Mouse (Mus musculus) brown adipose tissue, adult 24 weeks (tissue): ENCODE results near the gene Morc4. TPM values are rescaled to one million over a fixed set of nuclear protein-coding genes. Genes with fewer than 3 reads are reported as not detected.

Experiments
- H3K27ac ChIP-seq: fragments of 200-500 bp; replicated peaks from 2 replicates; pipeline ENCODE4 v1.5.1; 2012; ENCODE audit warnings: low read depth, mild to moderate bottlenecking, low read length
- H3K4me1 ChIP-seq: fragments of 200-500 bp; 2 replicates; pipeline ENCODE4 v1.6.1; 2012; ENCODE audit warnings: low read length, mixed read lengths; ENCODE audit not compliant: control insufficient read depth, insufficient read depth, insufficient read length
- H3K4me3 ChIP-seq: fragments of 200-500 bp; 2 replicates; pipeline ENCODE4 v1.5.1; 2012; ENCODE audit warnings: low read depth, mild to moderate bottlenecking, low read length, moderate library complexity; ENCODE audit not compliant: insufficient read depth
- polyA plus RNA-seq: library from polyadenylated mRNA; stranded (reverse); fragments of >200 nt; gene quantifications from 2 replicates; pipeline ENCODE4 v1.2.4, GENCODE M21; 2012; ENCODE audit not compliant: missing spikeins, insufficient read depth, insufficient read length

Gene Morc4
- polyA plus RNA-seq, 1 experiment = 9.7 TPM

- no peak overlapping the region for H3K4me3 ChIP-seq
- H3K4me1 ChIP-seq = no peaks in the 10 kb centered on the region
- H3K27ac ChIP-seq = no peak overlapping the region
These were observed 57.4 kb downstream of the Morc4 start for GRCm38 (mm10) chrX:139814018-139814635.

DNA sequence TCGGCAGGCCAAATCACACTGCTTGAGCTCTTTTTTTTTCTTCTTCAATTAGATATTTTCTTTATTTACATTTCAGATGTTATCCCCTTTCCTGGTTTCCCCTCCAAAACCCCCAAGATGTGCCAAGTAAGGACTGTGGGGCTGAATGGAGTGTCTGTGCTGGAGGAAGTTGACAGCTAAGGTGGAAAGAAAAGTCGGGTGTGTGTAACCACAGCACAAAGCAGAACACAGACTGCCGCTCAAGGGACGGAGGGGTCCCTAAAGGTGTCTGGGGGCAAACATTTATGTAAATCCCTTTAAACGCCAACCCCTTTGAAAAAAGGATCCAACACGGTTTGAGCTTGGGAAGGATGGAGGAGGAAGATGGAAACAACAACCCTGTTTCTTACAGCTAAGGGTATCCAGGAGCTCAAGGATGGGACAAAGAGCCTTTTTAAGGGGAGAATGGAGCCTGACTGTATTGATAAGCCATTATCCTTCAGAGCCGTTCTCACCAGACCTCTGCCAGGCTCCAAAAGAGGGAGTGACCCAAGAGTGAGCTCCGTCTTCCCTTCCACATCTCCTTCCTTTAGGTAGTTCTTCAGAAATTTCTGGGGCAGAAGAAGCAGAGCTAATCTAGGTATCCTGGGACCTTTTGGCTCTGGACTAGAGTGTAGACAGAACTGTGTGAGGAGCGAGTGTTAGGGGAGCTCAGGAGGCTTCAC is 58.0 kb downstream of the Morc4 start:
- no peaks in the 10 kb centered on the region for H3K4me1 ChIP-seq
- H3K27ac ChIP-seq = no peak overlapping the region

GRCm38 (mm10) chrX:139812636-139813298 is 58.7 kb downstream of the Morc4 start:
- no peak overlapping the region for H3K27ac ChIP-seq
- no peak overlapping the region for H3K4me3 ChIP-seq
- no peaks in the 10 kb centered on the region for H3K4me1 ChIP-seq

More for the DNA sequence above, 58.0 kb downstream of the Morc4 start:
- H3K4me3 ChIP-seq = no peak overlapping the region

DNA sequence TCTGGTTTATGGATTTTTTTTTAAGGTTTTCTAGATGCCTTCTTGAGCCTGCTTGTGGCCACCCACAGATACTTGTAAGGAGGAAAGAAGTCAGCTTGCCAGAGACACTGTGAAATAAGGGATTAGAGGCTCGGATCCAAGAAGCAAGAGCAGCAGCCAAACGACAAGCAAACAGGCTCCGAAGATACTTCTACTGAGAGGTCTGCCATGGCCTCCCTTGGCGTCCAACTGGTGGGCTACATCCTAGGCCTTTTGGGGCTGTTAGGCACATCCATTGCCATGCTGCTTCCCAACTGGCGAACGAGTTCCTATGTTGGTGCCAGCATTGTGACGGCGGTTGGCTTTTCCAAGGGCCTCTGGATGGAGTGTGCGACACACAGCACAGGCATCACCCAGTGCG is 63.0 kb downstream of the Morc4 start:
- no peaks in the 10 kb centered on the region for H3K4me1 ChIP-seq
- H3K4me3 ChIP-seq = no peak overlapping the region
- H3K27ac ChIP-seq = no peak overlapping the region

GRCm38 (mm10) chrX:139808085-139808484 is 63.4 kb downstream of the Morc4 start:
- H3K4me3 ChIP-seq = no peak overlapping the region
- no peaks in the 10 kb centered on the region for H3K4me1 ChIP-seq
- H3K27ac ChIP-seq = no peak overlapping the region

DNA sequence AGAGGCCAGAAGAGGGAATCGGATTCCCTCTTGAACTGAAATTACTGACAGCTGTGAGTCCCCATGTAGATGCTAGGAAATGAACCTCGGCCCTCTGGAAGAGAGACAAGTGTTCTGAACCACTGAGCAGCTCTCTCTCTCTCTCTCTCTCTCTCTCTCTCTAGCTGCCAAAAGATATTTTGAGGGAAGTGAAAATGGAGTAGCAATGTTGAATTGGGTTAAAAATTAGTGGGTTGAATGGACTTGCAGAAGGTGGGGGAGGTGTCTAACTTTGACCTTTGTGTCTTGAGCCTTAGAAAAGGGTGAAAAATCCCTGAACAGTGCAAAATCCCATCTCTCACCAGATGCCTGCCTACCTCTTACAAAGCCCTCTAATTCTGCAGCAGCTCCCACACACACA is 64.1 kb downstream of the Morc4 start:
- Histone ChIP-seq H3K4me3 (no peak overlapping the region), H3K27ac (no peak overlapping the region), H3K4me1 (no peaks in the 10 kb centered on the region)

DNA sequence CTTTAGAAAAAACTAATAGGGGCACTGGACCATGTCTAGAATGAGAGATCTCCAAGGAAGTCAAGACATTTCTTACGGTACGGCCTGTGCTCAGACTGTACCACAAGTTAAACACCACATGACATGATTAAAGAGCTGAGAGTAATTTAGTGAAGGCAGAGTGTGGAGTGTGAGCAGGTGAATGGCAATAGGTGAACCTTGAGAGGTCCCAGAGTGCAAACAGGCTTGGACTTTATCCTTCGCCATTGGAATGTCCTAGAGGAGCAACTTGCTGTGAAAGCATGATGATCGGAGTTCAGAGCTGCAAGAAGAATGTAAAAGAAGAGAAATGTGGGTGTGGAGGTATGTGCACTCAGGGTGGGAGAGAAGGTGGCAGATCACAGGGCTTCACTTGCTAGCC is 65.6 kb downstream of the Morc4 start:
- Histone ChIP-seq H3K27ac (no peak overlapping the region), H3K4me3 (no peak overlapping the region), H3K4me1 (no peaks in the 10 kb centered on the region)

- Histone ChIP-seq H3K27ac (no peak overlapping the region), H3K4me1 (no peaks in the 10 kb centered on the region; the same call in 1 of the 2 replicates), H3K4me3 (no peak overlapping the region)
These were observed 68.4 kb downstream of the Morc4 start for GRCm38 (mm10) chrX:139803028-139803427.

DNA sequence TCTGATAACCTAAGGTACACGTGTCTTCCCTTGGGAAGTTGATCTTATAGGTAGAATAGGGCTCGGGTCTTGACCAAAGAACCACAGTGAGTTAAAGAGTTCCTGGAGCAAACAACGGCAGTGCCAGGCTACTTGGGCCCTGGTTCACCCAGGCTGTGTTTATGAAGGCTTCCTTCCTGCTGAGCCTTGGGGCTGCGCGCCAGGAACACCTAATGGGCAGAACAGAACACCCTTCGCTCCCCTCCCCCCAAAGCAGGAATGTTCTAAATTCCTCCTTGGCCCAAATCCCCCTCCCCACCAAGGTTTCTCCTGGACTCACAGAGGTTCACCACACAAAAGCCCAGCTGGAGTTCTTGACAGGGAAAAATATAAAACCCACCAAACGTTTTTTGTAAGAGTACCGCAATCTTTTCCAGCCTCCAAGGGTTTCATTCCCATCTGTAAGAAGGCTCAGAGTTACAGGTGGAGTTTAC is 71.0 kb downstream of the Morc4 start, which contains the start of gene Cldn2:
TSS of gene Cldn2 (plus strand) at position 423 of the 473 bp plus-strand sequence.
- Histone ChIP-seq H3K4me1 (no peaks in the 10 kb centered on the region; the same call in 1 of the 2 replicates), H3K27ac (no peak within 1 kb of the TSS), H3K4me3 (no peak within 1 kb of the TSS)

GRCm38 (mm10) chrX:139799953-139800352 is 71.5 kb downstream of the Morc4 start:
- no peaks in the 10 kb centered on the region; the same call in 1 of the 2 replicates for H3K4me1 ChIP-seq
- H3K27ac ChIP-seq = no peak overlapping the region
- H3K4me3 ChIP-seq = no peak overlapping the region

- no peak overlapping the region for H3K4me3 ChIP-seq
- no peak overlapping the region for H3K27ac ChIP-seq
- no peaks in the 10 kb centered on the region; the same call in 1 of the 2 replicates for H3K4me1 ChIP-seq
These were observed 73.6 kb downstream of the Morc4 start for GRCm38 (mm10) chrX:139797875-139798274.

DNA sequence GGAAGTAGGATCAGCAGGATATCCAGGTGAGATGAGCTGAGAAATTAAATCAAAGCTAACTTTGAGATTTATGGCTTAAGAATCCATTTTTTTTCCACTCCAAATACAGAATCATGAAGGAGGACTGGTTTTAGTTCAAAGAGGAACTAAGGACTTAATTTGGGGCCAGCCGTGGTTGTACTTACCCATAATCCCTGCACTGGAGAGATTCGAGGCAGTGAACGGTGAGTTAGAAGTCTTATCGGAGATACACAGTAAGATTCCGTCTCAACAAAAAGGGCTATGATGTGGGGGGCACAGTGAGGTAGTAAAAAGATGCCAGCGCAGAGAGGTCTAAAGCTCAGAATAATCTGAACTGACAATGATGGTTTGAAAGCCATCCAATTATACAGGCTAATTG is 75.4 kb downstream of the Morc4 start:
- Histone ChIP-seq H3K4me3 (no peak overlapping the region), H3K4me1 (no peaks in the 10 kb centered on the region; the same call in 1 of the 2 replicates), H3K27ac (no peak overlapping the region)

DNA sequence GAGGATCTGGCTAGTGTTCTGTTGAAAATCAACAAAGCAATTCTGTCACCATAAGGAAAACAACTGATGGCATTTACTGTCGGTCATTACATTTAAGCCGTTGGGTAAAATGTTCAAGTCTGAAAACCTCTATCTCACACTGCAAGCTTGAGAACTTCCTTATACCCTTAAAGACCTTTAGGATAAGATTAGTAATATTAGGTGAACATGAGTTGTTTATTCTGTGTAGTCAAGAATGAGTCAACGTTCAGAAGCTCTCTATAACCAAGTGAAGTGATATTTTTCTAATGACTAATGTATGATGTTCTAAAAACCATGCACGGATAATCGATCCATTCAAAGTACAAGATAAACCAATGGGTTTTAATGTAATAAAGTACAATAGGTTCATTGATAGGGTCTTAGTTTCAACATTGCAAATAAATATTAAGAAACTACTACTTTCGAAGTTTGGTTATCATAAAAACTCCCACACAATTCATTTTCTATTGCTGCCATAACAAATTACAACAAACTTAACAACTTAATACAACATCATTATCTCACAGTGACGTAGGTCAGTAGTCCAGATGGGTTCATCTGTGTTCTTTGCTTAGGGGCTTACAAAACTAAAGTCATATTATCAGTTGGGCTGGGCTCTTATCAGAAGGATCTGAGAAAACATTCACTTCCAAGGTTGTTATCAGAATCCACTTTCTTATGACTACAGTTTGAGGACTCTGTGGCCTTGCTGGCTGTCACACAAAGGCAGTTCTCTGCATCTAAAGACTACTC is 77.2 kb downstream of the Morc4 start:
- no peaks in the 10 kb centered on the region for H3K4me1 ChIP-seq
- no peak overlapping the region for H3K4me3 ChIP-seq

DNA sequence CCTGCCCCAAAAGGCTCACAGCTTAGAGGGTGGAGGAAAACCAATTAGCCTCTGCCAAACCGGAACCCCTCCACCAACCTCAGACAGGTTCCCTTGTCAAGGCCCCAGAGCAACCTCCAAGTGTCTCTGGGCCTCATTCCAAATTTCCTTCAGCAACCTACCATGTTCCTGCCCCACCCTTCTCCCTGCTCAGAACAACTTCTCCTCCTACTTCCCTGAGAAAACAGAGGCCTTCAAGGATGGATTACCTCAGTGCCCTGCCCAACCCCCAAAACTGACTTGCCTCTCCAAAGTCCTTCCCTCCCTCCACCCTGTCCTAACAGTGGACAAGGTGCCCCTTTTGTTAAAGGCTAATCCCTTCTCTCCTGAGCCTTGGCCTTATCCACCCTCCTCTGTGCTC is 85.7 kb downstream of the Morc4 start:
- no peak overlapping the region for H3K4me3 ChIP-seq
- H3K4me1 ChIP-seq = no peaks in the 10 kb centered on the region
- H3K27ac ChIP-seq = no peak overlapping the region

More for the DNA sequence above, 77.2 kb downstream of the Morc4 start:
- H3K27ac ChIP-seq = no peak overlapping the region

GRCm38 (mm10) chrX:139783045-139783422 is 88.4 kb downstream of the Morc4 start:
- no peaks in the 10 kb centered on the region for H3K4me1 ChIP-seq
- H3K27ac ChIP-seq = no peak overlapping the region
- no peak overlapping the region for H3K4me3 ChIP-seq
